Mouse (Mus musculus): ENCODE data around the gene Ddb1. TPM values are rescaled to one million over a fixed set of nuclear protein-coding genes. Genes with fewer than 3 reads are reported as not detected.

Gene Ddb1
- polyA plus RNA-seq, 1 experiment = 545 TPM

- TF ChIP-seq POLR2A (IDR thresholded peaks at IDR 0.05; ENCODE audit: low read depth, low read length) = no peak
- TF ChIP-seq CTCF (IDR thresholded peaks at IDR 0.05; ENCODE audit: borderline replicate concordance, insufficient read depth, low read length) = no peak
- 0 out of 2 replicates have a peak overlapping the region, but pooled peaks have one; percentile 21 for H3K27ac ChIP-seq (ENCODE audit: insufficient read depth, low read length)
- no peak overlapping the region for H3K4me3 ChIP-seq (ENCODE audit: insufficient read depth, low read length)
- H3K4me1 ChIP-seq (ENCODE audit: control insufficient read depth, insufficient read depth, low read length) = no peaks in the 10 kb centered on the region
These were observed 50.9 kb downstream of the Ddb1 start for GRCm38 (mm10) chr19:10656058-10656457.

- no peak overlapping the region for H3K27ac ChIP-seq (ENCODE audit: insufficient read depth, low read length)
- H3K4me3 ChIP-seq (ENCODE audit: insufficient read depth, low read length) = no peak overlapping the region
- no peaks in the 10 kb centered on the region for H3K4me1 ChIP-seq (ENCODE audit: control insufficient read depth, insufficient read depth, low read length)
- TF ChIP-seq POLR2A (IDR thresholded peaks at IDR 0.05; ENCODE audit: low read depth, low read length) (no peak), CTCF (IDR thresholded peaks at IDR 0.05; ENCODE audit: borderline replicate concordance, insufficient read depth, low read length) (no peak)
These were observed 52.6 kb downstream of the Ddb1 start for GRCm38 (mm10) chr19:10657742-10658141.

GRCm38 (mm10) chr19:10658406-10658805 is 53.3 kb downstream of the Ddb1 start:
- no peak overlapping the region for H3K4me3 ChIP-seq (ENCODE audit: insufficient read depth, low read length)
- TF ChIP-seq CTCF (IDR thresholded peaks at IDR 0.05; ENCODE audit: borderline replicate concordance, insufficient read depth, low read length) (no peak), POLR2A (IDR thresholded peaks at IDR 0.05; ENCODE audit: low read depth, low read length) (no peak)
- no peak overlapping the region for H3K27ac ChIP-seq (ENCODE audit: insufficient read depth, low read length)
- H3K4me1 ChIP-seq (ENCODE audit: control insufficient read depth, insufficient read depth, low read length) = no peaks in the 10 kb centered on the region

GRCm38 (mm10) chr19:10661373-10661772 is 56.2 kb downstream of the Ddb1 start:
- Histone ChIP-seq H3K4me3 (ENCODE audit: insufficient read depth, low read length) (no peak overlapping the region), H3K4me1 (ENCODE audit: control insufficient read depth, insufficient read depth, low read length) (no peaks in the 10 kb centered on the region)
- TF ChIP-seq CTCF (IDR thresholded peaks at IDR 0.05; ENCODE audit: borderline replicate concordance, insufficient read depth, low read length) = no peak

GRCm38 (mm10) chr19:10661919-10662318 is 56.8 kb downstream of the Ddb1 start:
- no peaks in the 10 kb centered on the region for H3K4me1 ChIP-seq (ENCODE audit: control insufficient read depth, insufficient read depth, low read length)
- TF ChIP-seq POLR2A (IDR thresholded peaks at IDR 0.05; ENCODE audit: low read depth, low read length) (no peak), CTCF (IDR thresholded peaks at IDR 0.05; ENCODE audit: borderline replicate concordance, insufficient read depth, low read length) (no peak)
- H3K27ac ChIP-seq (ENCODE audit: insufficient read depth, low read length) = no peak overlapping the region
- no peak overlapping the region for H3K4me3 ChIP-seq (ENCODE audit: insufficient read depth, low read length)

More at GRCm38 (mm10) chr19:10661373-10661772, 56.2 kb downstream of the Ddb1 start:
- H3K27ac ChIP-seq (ENCODE audit: insufficient read depth, low read length) = no peak overlapping the region

GRCm38 (mm10) chr19:10662665-10663064 is 57.5 kb downstream of the Ddb1 start:
- no peak overlapping the region for H3K4me3 ChIP-seq (ENCODE audit: insufficient read depth, low read length)
- no peak overlapping the region for H3K27ac ChIP-seq (ENCODE audit: insufficient read depth, low read length)
- TF ChIP-seq POLR2A (IDR thresholded peaks at IDR 0.05; ENCODE audit: low read depth, low read length) (no peak), CTCF (IDR thresholded peaks at IDR 0.05; ENCODE audit: borderline replicate concordance, insufficient read depth, low read length) (no peak)
- H3K4me1 ChIP-seq (ENCODE audit: control insufficient read depth, insufficient read depth, low read length) = no peaks in the 10 kb centered on the region

- Histone ChIP-seq H3K27ac (ENCODE audit: insufficient read depth, low read length) (no peak overlapping the region), H3K4me3 (ENCODE audit: insufficient read depth, low read length) (no peak overlapping the region), H3K4me1 (ENCODE audit: control insufficient read depth, insufficient read depth, low read length) (no peaks in the 10 kb centered on the region)
- TF ChIP-seq POLR2A (IDR thresholded peaks at IDR 0.05; ENCODE audit: low read depth, low read length) = no peak
- no peak for TF ChIP-seq CTCF (IDR thresholded peaks at IDR 0.05; ENCODE audit: borderline replicate concordance, insufficient read depth, low read length)
These were observed 60.0 kb downstream of the Ddb1 start for GRCm38 (mm10) chr19:10665093-10665492.

- TF ChIP-seq CTCF (IDR thresholded peaks at IDR 0.05; ENCODE audit: borderline replicate concordance, insufficient read depth, low read length) (peak; percentile 91), POLR2A (IDR thresholded peaks at IDR 0.05; ENCODE audit: low read depth, low read length) (no peak)
- Histone ChIP-seq H3K4me3 (ENCODE audit: insufficient read depth, low read length) (no peak overlapping the region), H3K27ac (ENCODE audit: insufficient read depth, low read length) (no peak overlapping the region)
These were observed 60.4 kb downstream of the Ddb1 start for GRCm38 (mm10) chr19:10665499-10665898.

GRCm38 (mm10) chr19:10671319-10671718 is 66.2 kb downstream of the Ddb1 start:
- H3K4me1 ChIP-seq (ENCODE audit: control insufficient read depth, insufficient read depth, low read length) = no peaks in the 10 kb centered on the region
- TF ChIP-seq CTCF (IDR thresholded peaks at IDR 0.05; ENCODE audit: borderline replicate concordance, insufficient read depth, low read length) (no peak), POLR2A (IDR thresholded peaks at IDR 0.05; ENCODE audit: low read depth, low read length) (no peak)
- H3K27ac ChIP-seq (ENCODE audit: insufficient read depth, low read length) = no peak overlapping the region
- no peak overlapping the region for H3K4me3 ChIP-seq (ENCODE audit: insufficient read depth, low read length)

More at GRCm38 (mm10) chr19:10665499-10665898, 60.4 kb downstream of the Ddb1 start:
- no peaks in the 10 kb centered on the region for H3K4me1 ChIP-seq (ENCODE audit: control insufficient read depth, insufficient read depth, low read length)

- H3K4me3 ChIP-seq (ENCODE audit: insufficient read depth, low read length) = no peak overlapping the region
- TF ChIP-seq POLR2A (IDR thresholded peaks at IDR 0.05; ENCODE audit: low read depth, low read length) = no peak
- TF ChIP-seq CTCF (IDR thresholded peaks at IDR 0.05; ENCODE audit: borderline replicate concordance, insufficient read depth, low read length) = no peak
- H3K27ac ChIP-seq (ENCODE audit: insufficient read depth, low read length) = no peak overlapping the region
- H3K4me1 ChIP-seq (ENCODE audit: control insufficient read depth, insufficient read depth, low read length) = no peaks in the 10 kb centered on the region
These were observed 66.8 kb downstream of the Ddb1 start for GRCm38 (mm10) chr19:10671854-10672417.
